Mouse (Mus musculus) testis, postnatal 14 days (tissue): Measurements from ENCODE around the gene Crtc1.

Experiments
- DNase-seq: peaks from one replicate; pipeline ENCODE4 v3.0.0; 2021; ENCODE audit warnings: low spot score

The Crtc1 gene

DNA sequence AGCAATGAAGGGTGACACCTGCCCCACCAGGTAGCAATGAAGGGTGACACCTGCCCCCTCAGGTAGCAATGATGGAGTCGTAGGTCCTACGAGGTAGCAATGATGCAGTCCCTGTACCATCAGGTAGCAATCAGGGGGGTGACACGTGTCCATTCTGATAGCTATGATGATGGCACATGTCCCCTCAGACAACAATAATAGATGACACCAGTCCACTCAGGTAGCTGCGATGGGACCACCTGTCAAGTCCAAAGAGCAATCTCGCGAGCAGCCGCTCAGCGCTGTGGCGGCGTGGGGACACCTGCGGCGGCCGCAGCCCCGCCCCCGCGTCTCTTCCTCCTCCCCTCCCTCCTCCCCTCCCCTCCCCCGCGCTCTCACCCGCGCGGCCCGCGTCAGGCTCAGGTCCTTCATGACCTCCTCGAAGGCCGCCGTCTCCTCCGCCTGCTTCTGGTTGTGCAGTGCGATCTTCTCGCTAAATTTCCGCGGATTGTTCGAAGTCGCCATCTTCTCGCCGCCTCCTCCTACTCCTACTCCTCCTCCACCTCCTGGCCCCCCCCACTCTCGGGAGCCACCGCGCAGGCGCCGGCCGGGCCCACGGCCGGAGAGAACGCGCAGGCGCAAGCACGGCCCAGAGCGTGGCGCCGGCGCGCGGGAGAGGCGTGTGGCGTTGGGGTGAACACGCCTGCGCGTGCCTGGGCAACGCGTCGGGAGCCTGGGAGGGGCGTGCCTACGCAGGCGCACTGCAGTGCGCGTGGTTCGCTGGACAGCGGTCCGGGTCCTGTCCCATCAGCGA is at the start of gene Crtc1:
Crtc1 (minus strand) TSS at position 525 of the 793 bp plus-strand sequence.
- DNase-seq, result peak; percentile 95

DNA sequence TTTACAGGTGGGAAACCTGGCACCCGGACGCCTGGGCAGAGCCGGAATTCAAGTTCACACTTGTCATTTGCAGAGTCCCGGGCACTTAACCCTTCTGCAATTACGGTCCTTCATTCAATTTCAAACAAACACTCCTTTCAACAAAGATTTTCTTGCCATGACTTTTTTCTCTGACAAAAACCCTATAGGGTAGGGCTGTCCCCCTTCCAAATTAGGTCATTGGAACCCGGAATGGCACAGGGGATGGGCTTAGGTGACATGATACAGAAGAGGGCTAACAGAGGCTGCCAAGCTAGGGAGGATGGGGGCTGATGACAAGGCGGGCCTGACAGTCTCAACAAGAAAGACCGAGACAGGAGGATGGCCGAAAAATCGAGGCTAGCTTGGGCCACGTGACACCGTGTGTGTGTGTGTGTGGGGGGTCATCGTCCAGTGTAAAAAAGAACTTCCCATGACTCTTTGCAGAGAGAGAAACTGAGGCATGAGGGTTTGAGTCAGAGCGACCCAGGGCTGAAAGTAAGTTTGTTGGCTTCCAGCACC is 49.6 kb upstream of the Crtc1 start:
- no peak for DNase-seq

DNA sequence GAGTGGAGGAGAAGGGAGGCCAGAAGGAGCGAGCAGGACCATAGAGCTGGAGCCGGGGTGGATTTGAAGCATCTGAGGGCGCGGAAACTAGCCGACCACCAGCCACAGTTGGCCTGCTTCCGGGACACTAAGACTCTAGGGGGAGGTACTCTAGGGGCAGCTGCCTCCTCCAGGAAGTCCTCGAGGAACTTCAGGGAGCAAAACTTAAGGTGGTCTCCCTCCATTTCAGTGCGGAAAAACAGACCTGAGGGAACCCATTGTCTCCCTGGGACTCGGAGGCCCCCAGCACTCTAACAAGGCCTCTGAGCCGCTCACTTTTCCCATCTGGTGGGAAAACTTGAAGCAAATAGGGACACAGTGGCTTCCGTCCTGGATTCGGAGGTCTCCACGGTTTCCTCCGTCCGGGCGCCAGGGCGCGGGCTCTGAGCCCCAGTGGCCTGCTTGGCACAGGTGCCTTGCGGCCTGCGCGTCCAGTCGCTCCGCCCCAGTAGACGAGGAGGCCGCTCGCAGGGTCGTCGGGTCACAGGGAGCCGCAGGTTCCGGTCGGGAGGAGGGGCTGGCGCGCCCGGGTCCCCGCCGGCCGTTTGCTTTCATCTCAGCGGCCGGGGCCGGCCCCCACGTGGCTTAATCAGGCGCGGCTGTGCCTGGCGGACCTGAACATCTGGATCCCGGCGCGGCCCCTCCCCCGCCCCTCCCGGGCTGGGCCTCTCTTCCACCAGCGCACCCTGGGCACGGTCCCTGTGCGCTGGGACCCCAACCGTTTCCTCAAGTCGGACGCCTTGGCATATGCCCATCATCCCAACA is 48.8 kb upstream of the Crtc1 start:
- peak; percentile 80 for DNase-seq

DNA sequence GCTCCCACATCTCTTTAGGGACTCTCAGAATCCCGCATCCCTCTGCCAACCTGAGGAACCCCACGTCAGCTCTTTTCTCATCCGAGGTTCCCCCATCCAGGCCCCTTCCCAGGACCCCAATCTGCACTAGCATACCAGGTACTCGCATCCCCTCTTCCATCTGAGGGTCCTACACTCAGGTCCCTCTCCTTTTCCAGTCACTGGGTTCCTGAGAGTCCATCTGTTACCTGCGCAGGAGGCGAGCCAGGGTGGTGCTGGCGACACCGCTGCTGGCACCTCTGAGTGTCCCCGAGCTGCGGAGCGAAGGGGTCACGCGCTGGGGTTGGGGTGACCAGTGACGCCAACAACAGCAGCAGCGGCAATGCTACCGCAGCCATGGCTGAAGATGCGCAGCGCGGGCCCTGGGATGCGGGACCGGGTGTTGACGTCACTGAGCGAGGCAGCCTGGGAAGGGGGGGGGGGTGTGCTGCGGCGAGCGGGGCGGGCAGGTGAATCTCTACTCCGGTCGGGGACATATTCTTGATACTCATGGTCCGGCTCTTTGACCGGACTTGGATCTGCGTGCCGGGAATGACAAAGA is 47.7 kb upstream of the Crtc1 start, which contains the start of gene Tmem59l:
Tmem59l (minus strand) TSS at position 418 of the 580 bp plus-strand sequence.
- no peak for DNase-seq

DNA sequence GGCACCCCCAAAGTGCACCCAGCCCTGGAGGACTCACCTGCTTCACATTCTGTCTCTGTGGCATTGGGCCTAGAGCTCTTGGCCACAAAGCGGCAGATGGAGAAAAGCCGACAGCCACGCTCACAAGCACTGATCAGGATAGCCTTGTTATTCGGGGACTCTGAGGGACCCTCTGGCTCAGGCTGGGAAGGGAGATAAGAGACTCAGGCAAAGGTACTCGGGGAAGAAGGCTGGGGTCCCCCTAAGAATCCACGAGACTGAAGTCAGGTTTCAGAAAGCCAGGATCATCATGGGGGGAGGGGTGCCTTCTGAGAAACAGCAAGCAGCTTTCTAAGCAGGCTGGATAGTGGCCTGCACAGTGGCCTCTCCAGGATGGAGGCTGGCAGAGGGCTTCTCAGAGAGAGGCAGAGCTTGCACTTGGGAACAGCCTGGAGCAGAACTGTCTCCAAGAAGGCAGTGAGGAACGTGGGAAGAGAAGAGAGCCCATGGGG is 46.9 kb upstream of the Crtc1 start:
- no peak for DNase-seq

DNA sequence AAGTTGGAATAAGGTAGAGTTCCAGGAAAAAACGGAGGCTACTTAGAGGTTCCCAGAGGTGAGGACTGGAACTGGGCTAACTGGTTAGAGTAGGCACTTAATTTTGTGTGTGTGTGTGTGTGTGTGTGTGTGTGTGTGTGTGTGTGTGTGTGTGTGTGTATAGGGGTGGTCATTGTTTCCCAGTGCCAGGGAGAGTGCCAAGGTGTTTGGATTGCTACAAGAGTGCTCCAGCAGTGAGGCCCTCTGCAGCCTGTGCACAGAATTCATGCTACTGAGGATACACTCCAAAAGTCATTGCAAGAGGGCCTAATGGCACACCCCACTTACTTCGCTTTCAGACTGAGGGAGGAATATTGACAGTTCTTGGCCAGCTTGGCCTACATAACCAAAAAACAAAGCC is 43.6 kb upstream of the Crtc1 start:
- DNase-seq, result no peak

DNA sequence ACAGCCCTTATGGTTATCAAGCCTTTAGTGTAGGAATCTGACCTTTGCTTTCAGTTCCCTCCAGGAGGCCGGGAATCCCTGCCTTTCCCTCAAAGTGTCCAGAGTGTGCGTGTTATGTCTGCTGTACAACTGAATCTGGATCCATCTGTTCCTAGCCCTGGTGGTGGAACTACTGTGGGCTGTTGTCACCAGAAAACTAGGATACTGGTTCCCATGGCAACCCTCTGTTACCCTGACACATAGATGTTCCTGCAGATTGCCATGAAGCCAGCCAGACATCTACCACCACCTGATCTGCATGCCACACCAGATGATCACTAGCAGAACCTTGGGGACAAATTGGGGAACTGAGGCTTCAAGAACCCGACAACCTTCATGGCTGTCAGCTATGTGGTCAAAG is 42.5 kb upstream of the Crtc1 start:
- no peak for DNase-seq

DNA sequence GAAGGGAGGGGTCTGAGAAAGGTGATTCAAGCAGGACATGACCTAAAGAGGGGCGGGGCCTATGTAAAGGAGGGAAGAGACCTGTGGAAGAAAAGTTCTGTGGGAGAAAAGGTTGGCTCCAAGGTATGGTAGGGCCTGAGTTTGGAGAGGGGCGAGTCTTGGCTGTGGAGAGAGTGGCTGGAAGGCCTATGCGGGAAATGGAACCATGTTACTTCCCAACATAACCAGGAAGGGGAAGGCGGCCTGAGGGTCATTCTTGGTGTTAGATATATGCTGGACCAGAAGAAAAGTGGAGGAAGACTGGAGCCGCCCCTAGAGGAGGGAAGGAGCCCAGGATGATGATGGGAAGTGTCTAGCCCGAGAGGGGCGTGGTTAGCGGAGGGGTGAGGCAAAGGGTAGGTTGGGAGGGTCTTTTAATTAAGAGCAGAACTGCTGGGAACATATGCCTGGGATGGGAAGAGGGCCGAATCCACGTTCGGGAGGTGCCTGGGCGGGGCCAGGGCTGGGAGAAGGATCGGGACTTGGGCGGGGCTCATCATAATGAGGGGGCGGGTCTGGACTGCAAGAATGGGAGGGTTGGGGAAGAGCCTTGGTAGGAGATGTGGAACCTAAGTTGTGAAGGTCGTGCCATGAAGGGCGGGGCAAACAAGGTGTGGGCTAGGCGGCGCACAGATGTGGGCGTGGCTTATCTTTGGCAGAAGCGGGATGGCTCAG is 38.0 kb upstream of the Crtc1 start:
- DNase-seq, result peak; percentile 72

DNA sequence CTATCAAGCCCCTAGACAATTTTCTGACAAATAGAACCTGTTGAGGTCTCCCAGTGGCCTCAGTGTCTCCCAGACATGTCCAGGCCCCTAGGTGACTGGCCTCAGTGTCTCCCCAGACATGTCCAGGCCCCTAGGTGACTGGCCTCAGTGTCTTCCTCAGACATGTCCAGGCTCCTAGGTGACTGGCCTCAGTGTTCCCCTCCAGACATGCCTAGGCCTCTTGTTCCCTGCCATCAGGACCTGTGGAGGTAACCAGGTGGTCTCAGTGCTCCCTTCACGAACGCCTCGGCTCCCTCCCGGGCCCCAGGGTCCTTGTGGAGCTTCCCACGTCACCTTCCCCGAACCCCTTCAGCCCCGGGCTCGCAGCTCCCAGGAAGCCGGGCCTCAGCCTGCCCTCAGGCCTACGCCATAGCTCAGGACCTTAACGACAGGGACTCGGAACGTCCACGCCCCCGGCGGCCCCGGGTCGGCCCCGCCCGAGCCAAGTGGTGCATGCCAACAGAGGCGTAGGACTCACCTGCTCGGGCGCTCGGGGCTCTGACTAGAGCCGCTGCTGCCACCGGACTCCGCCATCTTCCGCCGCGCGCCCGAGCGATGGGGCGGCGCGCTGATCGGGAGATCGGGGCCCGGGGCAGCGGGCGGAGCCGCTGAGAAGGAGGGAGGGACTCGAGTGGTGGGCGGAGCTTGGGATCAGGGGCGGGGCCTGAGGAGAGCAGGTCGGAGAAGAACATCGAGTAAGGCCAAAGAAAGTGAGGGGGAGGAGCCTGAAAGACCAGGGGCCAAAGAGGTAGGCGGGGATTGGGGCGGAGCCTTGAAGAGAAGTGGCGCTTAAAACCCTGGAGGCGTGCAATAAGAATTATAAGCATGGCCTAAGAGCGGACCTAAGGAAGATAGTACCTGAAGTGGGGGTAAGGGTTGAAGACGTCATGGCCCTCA is 37.2 kb upstream of the Crtc1 start, which contains the start of gene Klhl26:
Klhl26 (minus strand) TSS at position 636 of the 936 bp plus-strand sequence.
- DNase-seq, result peak; percentile 97

DNA sequence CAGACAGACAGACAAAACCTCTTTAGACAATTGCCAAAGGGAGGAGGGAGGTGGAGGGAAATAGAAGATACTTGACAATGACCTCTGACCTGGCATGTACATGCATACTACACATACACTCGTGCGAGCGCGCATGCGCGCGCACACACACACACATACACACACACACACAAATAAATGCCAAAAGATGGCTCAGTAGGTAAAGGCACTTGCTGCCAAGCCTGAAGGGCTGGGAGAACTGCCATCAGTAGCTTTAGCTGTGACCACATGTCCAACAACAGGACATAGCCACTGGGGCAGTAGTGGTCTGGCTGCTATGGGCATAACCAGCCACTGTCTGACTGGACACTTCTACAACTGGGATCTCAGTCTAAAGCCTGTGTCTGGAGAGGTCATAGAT is 32.5 kb upstream of the Crtc1 start:
- no peak for DNase-seq

DNA sequence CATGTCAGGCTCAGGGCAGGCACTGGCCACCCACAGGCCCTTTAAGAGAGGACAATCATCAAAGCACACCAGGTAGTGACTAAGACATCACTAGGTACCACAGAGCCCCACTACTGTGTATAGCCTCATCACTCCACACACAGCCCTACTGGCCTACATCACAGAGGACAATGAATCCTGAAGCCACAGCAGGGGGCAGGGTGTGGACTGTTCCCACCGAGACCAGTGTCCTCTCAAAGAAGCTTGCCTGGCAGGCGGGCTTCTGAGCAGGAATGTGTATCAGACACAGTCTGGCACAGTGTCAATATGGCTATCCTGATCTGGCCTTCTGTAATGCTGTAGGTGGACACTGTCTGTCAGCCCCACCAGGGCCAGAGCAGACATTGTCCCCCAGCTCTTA is 30.6 kb upstream of the Crtc1 start:
- no peak for DNase-seq

DNA sequence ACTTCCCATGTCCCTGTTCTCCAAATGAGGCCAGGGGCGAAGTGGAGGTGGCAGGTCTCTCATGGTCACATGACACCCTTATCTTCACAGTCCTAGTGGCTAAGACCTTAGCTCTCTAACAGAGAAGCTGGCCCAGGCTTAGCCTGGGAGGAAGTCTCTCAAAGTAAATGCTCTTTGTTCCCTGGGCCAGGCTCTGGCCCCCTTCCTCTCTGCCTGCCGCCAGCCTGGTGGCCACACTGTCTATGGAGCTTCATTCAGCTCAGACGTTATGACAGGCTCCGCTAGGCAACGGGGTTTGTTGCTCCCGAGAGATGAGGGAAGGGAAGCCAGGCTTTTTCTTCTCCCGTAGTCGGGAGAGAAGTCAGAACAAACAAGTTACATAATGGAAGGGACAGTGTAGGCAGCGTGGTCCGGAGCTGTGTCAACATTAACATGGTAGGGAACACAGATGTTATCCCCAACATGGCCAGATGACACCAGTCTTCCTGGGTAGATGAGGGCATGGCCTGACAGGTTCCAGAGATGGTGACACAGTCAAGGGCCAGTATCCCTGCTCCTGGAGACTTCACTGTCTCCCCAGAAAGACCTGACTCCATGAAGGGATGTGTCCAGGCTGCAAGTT is 30.0 kb upstream of the Crtc1 start:
- no peak for DNase-seq

DNA sequence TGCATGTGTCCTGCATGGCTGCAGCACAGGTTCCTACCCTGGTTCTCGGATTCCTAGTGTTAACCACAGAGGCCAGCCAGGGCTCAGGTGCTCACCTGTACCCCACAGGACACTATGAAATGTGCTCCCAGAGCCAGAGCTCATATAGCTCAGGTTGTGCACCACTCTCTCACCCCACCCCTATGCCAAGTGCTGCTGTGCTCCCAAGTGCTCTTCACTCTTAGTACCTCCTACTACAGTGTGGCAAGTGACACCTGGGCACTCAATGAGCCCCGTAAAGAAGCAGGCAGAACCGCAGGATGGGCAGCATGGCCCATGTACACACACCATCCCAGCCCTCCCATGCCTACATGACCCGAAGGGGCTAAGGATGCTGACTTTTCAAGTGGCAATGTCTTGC is 29.4 kb upstream of the Crtc1 start:
- DNase-seq, result no peak

DNA sequence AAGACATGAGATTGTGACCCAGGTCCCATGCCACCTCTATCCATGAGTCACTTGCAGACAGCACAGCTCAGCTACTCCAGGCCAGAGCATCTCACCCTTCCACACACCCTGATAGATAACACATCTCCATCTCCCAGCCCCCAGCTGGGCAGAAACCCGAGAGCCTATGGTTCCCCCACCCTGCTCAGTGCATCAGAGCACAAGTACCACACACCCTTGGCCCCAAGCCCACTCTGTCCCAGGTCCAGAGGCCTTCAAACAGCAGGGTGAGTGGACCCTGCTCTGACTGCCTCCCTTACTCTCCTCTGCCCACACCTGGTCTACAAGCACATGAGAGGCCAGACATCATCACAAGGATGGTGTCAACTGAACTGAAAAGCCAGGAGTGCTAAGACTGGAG is 28.5 kb upstream of the Crtc1 start:
- DNase-seq, result no peak

DNA sequence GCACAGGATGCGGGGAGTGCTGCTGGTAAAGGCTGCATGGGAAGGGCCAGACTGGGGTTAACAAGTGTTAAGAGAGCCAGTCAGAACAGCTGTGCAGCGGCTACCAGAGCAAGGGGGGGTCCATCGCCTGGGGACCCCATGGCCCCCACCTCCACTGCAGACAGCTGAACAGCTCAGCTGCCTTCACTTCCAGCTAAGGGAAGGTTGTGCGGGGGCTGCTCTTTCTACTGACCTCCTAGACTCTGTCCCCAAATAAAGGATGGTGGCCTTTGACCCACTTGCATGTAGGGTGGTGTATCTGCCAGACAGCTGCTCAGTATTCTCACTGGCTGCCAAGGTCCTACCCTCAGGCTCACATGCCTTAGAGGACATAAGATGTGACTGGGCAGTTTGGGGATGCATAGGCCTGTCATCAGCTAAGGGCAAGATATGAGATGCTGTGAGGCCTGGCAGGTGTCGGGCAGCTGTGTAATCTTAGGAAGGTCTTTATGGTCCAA is 27.9 kb upstream of the Crtc1 start:
- DNase-seq, result no peak

DNA sequence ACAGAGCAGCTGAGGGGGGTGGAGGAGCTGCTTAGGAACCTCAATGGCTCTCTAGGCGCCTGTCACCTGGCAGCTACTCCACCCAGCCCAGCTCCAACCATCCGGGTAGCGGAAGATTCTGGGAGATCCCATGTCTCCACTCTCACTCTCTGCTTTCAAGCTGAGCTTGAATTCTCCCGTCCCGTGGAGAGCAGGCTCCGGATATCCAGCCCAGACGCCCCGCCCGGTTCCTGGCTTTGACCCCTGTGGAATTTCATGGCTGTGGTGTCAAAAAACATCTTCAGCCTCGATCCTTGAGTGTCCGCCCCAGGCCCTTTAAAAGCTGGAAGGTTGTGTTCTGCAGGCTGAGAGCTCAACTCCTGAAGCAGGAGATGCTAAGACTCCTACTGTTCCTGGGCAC is 27.4 kb upstream of the Crtc1 start:
- no peak for DNase-seq

DNA sequence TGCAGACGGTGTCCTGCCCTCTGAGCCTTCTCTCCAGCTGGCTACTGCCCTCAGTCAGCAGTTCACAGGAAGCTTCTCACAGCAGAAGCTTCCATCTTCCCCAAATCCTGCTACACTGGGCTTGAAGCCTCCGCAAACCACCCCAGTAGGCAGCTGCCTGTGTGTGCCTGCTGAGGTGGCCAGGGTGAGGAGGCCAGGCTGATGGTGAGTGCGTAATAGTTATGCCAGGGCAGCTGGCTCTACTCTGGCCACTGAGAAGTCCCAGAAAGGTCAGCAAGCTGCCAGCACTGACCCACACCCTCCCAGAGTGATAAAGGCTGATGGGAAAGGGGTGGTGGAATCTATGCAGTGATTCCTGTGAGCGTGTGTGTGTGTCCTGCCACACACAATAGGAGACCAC is 26.9 kb upstream of the Crtc1 start:
- no peak for DNase-seq

DNA sequence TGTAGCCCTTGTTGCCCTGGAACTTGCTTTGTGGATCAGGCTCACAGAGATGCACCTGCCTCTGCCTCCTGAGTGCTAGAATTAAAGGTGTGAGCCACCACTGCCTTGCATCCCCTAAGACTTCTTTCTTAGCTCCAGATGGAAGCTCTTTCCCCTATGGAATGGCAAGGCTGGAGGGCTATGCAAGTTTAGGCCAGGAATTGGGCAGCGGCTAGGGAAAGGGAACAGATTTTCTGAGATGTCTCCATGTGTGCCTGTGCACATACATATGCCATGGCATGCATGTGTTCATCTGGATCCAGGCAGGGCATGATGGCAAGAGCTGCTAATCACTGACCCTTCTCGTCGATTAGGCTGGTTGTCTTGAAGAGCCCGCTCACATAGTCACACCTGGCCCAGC is 26.3 kb upstream of the Crtc1 start:
- DNase-seq, result no peak

DNA sequence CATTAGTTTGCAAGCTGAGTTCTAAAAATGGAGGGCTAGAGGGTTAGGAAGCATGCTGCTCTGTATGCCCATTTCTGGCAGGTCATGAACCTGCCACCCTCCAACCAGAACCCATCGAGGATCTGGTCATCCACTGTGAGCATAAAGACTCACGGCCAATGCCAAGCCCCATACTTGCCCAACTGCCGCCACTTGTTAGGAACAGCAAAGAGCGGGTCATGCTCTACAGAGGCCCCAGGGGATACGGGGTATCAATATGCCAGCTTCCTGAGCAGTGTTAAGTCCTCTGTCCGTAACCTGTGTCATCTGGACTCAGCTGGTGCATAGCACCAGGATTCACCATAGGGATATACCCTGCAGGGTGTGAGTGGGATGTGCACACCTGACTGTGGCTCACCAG is 24.8 kb upstream of the Crtc1 start:
- DNase-seq, result no peak

DNA sequence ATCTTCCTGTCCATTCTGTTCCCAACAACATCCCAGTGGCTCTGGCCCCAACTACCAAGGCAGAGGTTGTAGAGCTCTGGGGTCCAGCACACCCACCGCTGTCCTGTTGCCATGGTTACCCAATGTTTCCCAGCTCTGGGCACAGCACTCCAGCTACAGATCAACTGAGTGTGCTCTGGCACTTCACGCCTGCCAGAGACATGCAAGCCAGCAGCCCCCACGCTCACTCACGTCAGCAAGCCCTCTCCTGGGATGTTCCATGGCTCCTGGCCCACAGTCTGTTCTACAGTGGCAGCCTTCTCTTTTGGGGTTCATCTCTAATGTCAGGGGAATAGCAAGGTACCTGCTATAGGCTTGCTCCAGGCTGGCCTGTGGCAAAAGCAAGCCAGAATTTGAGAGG is 23.9 kb upstream of the Crtc1 start:
- DNase-seq, result no peak
